In the genomic region with DNA sequence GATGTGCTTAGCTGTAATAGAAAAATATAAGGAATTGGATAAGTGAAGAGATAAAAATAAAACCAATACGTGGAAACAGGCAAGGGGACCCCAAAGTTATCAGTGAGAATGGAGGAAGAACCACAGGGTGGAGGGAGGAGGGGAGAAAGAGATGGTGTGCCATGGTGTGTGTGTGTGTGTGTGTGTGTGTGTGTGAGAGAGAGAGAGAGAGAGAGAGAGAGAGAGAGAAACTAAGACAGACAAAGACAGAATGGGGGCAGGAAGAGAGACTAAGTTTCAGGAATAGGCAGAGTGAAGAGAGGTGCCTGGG, we compare ENCODE assay signal across 8 mouse cellular contexts. TPM values are rescaled to one million over a fixed set of nuclear protein-coding genes. Genes with fewer than 3 reads are reported as not detected.
DNase-seq lines count a peak whose midpoint lies in the region; ATAC-seq and TF ChIP-seq lines count a peak whose summit lies in the region.

No protein-coding gene starts in this region.

- peak overlapping the region; percentile 71 for H3K4me3 ChIP-seq in heart, embryonic 16.5 days (ENCODE audit: low read length)
- H3K4me3 ChIP-seq in bone marrow macrophage, adult 2 months (ENCODE audit: insufficient read depth, low read length), result peak overlapping the region; percentile 69
- H3K4me3 ChIP-seq in hindbrain, embryonic 15.5 days, result peak overlapping the region; percentile 55
- H3K4me3 ChIP-seq in midbrain, embryonic 12.5 days, result peak overlapping the region; percentile 57

- H3K9me3 ChIP-seq in heart, embryonic 16.5 days (replicated peaks; ENCODE audit: control insufficient read depth, low read length), result no peaks in the 10 kb centered on the region
- no peaks in the 10 kb centered on the region for H3K9me3 ChIP-seq in hindbrain, embryonic 15.5 days
- H3K9me3 ChIP-seq in midbrain, embryonic 12.5 days, result no peaks in the 10 kb centered on the region

- H3K9ac ChIP-seq in heart, embryonic 16.5 days (ENCODE audit: low read length), result peak overlapping the region; percentile 84
- peak overlapping the region; percentile 57 for H3K9ac ChIP-seq in hindbrain, embryonic 15.5 days
- H3K9ac ChIP-seq in midbrain, embryonic 12.5 days (replicated peaks), result peak overlapping the region; percentile 65

- TF ChIP-seq CTCF in bone marrow macrophage, adult 2 months (IDR thresholded peaks at IDR 0.05; ENCODE audit: low read depth, low read length), result no peak

- intact Hi-C loops in left cerebral cortex, postnatal 14 days (cut with DNase I), result loop anchor here (5.0 kb wide), 1 partner anchor 74 kb away; no protein-coding TSS in a partner anchor

- no peak for DNase-seq in heart, postnatal 4 days
- no peak for DNase-seq in adrenal gland, postnatal 4 days (ENCODE audit: low spot score in 2 of 2)
- no peak for DNase-seq in left cerebral cortex, postnatal 14 days (ENCODE audit: low spot score in 2 of 2)
- DNase-seq in layer of hippocampus, postnatal 14 days (ENCODE audit: low spot score in 2 of 2), result no peak

- no peaks in the 10 kb centered on the region for H3K27me3 ChIP-seq in heart, embryonic 16.5 days (ENCODE audit: control insufficient read depth, insufficient read depth, low read length)
- H3K27me3 ChIP-seq in hindbrain, embryonic 15.5 days, result no peaks in the 10 kb centered on the region; the same call in 1 of the 2 replicates
- H3K27me3 ChIP-seq in midbrain, embryonic 12.5 days, result no peaks in the 10 kb centered on the region

- peak overlapping the region; percentile 93 for H3K4me2 ChIP-seq in heart, embryonic 16.5 days (ENCODE audit: low read depth, low read length)
- H3K4me2 ChIP-seq in hindbrain, embryonic 15.5 days, result peak overlapping the region; percentile 90
- peak overlapping the region; percentile 84 for H3K4me2 ChIP-seq in midbrain, embryonic 12.5 days (replicated peaks)

- H3K36me3 ChIP-seq in heart, embryonic 16.5 days (ENCODE audit: control insufficient read depth, insufficient read depth), result no peaks in the 10 kb centered on the region
- no peaks in the 10 kb centered on the region for H3K36me3 ChIP-seq in hindbrain, embryonic 15.5 days
- H3K36me3 ChIP-seq in midbrain, embryonic 12.5 days, result no peaks in the 10 kb centered on the region

- TF ChIP-seq POLR2A in bone marrow macrophage, adult 2 months (IDR thresholded peaks at IDR 0.05; ENCODE audit: borderline replicate concordance, low read depth, low read length), result no peak

- H3K4me1 ChIP-seq in heart, embryonic 16.5 days (ENCODE audit: control insufficient read depth, insufficient read depth, low read length), result peaks cover 8% of the 10 kb centered on the region; the same call in 1 of the 2 replicates
- peaks cover 12% of the 10 kb centered on the region for H3K4me1 ChIP-seq in bone marrow macrophage, adult 2 months (ENCODE audit: control insufficient read depth, insufficient read depth, low read length)
- H3K4me1 ChIP-seq in hindbrain, embryonic 15.5 days (replicated peaks), result peaks cover 12% of the 10 kb centered on the region
- H3K4me1 ChIP-seq in midbrain, embryonic 12.5 days, result peaks cover 6% of the 10 kb centered on the region

- WGBS in heart, embryonic 16.5 days, result 7% methylated on average over 1 of the region's 1 CpGs
- 30% methylated on average over 1 of the region's 1 CpGs for WGBS in hindbrain, embryonic 15.5 days
- WGBS in midbrain, embryonic 12.5 days, result 22% methylated on average over 1 of the region's 1 CpGs

- H3K27ac ChIP-seq in heart, embryonic 16.5 days (ENCODE audit: low read length), result peak overlapping the region; percentile 93
- H3K27ac ChIP-seq in bone marrow macrophage, adult 2 months (ENCODE audit: insufficient read depth, low read depth, low read length), result peak overlapping the region; percentile 82
- peak overlapping the region; percentile 72 for H3K27ac ChIP-seq in hindbrain, embryonic 15.5 days (replicated peaks)
- H3K27ac ChIP-seq in midbrain, embryonic 12.5 days (replicated peaks), result peak overlapping the region; percentile 32; the same call in 1 of the 2 replicates

- ATAC-seq in heart, embryonic 16.5 days (replicated peaks; ENCODE audit: extremely low read depth, insufficient read depth, low FRiP score), result no peak
- ATAC-seq in hindbrain, embryonic 15.5 days (ENCODE audit: low FRiP score, low read depth), result peak; percentile 27; the same call in 1 of the 2 replicates
- ATAC-seq in midbrain, embryonic 12.5 days (ENCODE audit: low FRiP score, low read depth), result no peak; the same call in 1 of the 2 replicates

RNA-seq across cellular contexts. Expression of gene Sertad2, which starts 11.4 kb away (rescaled TPM):
- polyA plus RNA-seq in heart, embryonic 16.5 days (2015; fragmentation: Nextera tagmentation; extraction: Ambion mirVana), result 30.9 and 37.0 TPM in 2 replicates
- 10 to 100 TPM; 26.1 to 28.7 TPM for total RNA-seq in heart, postnatal 4 days (2021)
- 13.2 and 13.8 TPM in 2 replicates for polyA plus RNA-seq in bone marrow macrophage, adult 2 months (2012; ENCODE audit: insufficient read depth, insufficient read length, missing spikeins)
- polyA plus RNA-seq in hindbrain, embryonic 15.5 days (2015; fragmentation: Nextera tagmentation; extraction: Ambion mirVana), result 27.9 and 33.5 TPM in 2 replicates
- polyA plus RNA-seq in midbrain, embryonic 12.5 days (2016; fragmentation: Nextera tagmentation; extraction: Ambion mirVana), result 31.6 and 42.2 TPM in 2 replicates
- total RNA-seq in adrenal gland, postnatal 4 days (2021), result 10 to 100 TPM; 18.3 to 22.0 TPM
- total RNA-seq in left cerebral cortex, postnatal 14 days (2021), result 10 to 100 TPM; 19.8 to 22.4 TPM
- 10 to 100 TPM; 18.7 to 20.9 TPM for total RNA-seq in layer of hippocampus, postnatal 14 days (2021)

Comparison
In these comparisons a context has a peak if more than half of its experiments do, and no peak if none do; other contexts are left out.
1. H3K27ac ChIP-seq: peak in every context shown above with its lines; median percentile 93 in heart, embryonic 16.5 days; 82 in bone marrow macrophage, adult 2 months; 72 in hindbrain, embryonic 15.5 days; 32 in midbrain, embryonic 12.5 days.